Mouse (Mus musculus) common myeloid progenitor, adult 5-6 weeks (primary cell): ENCODE results near the gene Anapc4. TPM values are rescaled to one million over a fixed set of nuclear protein-coding genes. Genes with fewer than 3 reads are reported as not detected.
A peak's percentile ranks its signal among the peaks of the same experiment; 100 is the strongest.

Source experiments
- ATAC-seq: replicated peaks from 2 replicates; pipeline ENCODE4 v1.8.0; 2016; ENCODE audit warnings: low read depth, mild to moderate bottlenecking, moderate TSS enrichment, inconsistent platforms; ENCODE audit not compliant: poor library complexity, severe bottlenecking
- total RNA-seq: library from RNA; stranded (forward); fragments of 200-1000, 187-1606 nt; gene quantifications from 2 replicates; pipeline ENCODE4 v1.2.3, GENCODE M21; 2017

The Anapc4 gene
- 58.1 and 88.8 TPM in 2 replicates for total RNA-seq

DNA sequence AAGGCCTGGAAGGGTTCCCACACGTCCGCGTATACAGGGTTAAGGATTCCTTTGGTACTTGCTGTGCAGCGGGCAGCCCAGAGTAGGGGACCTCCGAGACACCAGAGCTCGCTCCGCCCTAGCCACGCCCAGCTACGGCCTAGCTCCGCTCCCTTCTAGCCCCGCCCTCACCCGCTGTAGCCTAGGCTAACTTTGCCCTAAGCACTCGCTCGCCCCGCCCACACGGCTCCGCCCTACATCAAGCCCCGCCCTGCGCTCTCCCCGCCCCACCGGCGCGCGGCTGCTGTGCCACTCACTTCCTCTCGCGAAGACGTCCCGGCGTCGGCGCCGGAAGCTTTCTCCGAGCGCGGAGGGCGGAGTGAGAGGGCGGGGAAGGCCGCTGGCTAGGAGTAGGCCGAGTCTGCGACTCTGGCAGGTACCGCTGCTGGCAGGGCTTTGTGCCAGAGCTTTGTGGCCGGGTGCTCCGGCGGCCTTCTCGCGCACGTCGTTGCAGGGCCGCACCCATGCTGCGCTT is at the start of gene Anapc4:
Gene Anapc4 (plus strand): TSS at position 252 of the 514 bp plus-strand sequence.
- ATAC-seq = peak; percentile 95

DNA sequence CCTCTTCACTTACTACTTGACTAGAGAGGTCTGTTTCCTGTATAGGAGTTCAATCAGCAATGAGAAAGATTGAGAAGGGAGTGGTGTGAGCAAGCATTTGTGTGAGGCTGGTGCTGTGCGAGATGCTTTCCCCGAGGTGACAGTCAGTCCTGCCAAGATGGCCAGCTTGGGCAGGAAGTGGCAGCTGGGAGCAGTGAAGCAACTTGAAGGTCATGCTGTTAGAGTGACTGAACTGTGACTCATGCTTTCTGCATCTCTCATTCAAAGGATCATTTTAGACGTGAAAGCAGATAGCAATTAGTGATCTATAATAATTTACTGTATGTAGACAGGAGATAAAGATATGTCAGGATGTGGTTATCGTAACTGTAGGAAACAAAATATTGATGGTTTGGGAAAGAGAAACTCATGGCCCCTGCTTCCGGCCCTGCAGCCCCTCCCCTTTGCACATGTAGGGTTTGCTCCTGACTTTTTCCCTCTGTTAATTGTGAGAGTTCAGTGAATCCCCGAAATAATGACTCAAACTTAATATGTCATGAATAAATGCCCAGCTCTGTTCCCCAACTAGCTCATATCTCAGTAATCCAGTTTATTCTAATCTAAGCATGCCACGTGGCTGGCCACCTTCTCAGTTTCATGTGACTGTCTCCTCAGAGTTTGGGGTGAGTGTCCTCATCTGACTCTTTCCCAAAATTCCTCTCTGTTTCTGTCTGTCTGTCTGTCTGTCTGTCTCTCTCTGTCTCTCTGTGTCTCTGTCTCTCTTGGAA is 47.1 kb upstream of the Anapc4 start:
- no peak for ATAC-seq

DNA sequence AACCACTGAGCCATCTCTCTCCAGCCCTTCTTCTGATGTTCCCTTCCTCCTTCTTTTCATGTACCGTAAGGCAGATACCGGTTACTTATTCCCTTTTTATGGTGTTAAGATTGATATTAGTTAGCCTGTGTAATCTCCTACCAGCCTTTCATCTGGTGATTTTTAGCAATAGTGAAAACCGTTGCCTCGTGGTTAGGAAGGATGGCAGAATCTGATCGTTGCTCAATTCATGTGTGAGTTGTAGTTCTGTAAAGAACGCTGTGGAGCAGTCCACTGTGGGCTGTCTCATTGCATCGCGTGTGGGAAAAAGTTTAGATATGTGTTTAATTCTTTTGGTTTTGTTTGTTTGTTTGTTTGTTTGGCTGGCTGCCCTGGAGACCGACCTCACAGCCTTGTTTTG is 40.6 kb upstream of the Anapc4 start:
- ATAC-seq = peak; percentile 47

DNA sequence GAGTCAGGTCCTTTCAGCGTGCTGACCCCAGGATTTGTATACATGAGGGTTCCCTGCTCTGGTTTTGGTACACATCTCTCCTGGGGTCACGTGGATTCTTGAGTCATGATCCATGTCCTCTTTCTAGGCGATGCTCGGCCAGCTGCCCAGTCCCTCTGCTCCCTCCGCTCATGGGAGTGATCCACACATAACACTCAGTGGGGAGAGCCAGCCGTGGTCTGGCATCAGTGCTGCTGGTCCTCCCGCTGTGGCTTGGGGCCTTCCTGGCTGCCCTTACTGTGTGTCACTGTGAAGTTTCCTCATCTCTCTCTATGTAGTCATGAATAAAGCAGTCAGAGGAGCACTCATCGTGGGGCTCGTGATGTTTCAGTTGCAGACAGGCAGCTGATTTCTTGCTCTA is 39.7 kb upstream of the Anapc4 start:
- no peak; the same call in 1 of the 2 replicates for ATAC-seq

DNA sequence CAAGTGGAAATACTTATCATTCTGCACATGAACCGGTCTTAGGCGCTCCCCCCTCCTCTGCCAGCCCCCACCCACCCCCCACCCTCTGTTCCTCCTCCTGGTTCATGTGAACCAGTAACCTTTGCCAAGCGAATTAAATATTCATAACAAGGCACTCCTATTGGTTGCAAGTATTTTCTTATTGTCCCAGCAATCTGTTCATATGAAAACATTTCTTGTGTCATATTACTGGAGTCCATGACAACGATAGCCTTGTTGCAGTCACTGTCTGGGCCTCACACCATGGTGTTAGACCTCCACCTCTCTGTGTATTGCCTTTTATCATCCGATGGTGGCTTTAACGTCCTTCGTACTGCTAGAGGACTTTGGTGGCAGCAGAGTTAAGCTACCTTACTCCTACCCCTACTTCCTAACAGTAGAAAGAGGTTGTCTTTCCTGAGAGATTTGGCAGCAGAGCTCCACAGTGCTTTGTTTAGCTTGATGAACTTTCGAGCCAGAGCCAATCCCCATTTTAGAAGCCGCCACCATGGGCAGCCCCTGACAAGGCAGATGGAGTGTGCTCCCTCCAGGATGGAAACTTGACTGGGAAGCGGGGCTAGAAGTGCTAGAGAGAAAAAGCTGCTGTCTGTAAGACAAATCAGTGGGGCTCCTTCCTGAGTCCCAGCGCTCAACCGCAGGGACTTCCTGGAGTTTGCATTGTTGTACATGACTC is 34.4 kb upstream of the Anapc4 start:
- ATAC-seq = no peak

DNA sequence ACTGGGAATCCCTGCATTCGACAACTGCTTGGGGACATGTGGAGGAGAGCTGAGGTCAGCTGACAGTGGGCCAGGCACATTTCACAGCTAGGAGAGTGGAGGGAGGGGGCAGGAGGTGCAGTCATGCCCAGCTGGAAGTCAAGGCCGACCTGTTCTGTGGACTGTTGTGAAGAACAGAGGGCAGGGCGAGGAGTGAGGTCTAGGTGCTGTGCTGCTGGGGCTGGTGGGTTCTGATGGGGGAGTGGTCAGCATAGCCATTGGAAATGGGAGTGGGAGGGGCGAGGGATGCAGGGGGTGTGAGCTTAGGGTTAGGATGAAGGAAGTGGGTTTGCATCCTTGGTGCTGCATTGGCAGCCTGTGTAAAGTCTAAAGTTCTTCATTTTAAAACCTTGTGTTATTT is 28.0 kb upstream of the Anapc4 start:
- no peak for ATAC-seq

DNA sequence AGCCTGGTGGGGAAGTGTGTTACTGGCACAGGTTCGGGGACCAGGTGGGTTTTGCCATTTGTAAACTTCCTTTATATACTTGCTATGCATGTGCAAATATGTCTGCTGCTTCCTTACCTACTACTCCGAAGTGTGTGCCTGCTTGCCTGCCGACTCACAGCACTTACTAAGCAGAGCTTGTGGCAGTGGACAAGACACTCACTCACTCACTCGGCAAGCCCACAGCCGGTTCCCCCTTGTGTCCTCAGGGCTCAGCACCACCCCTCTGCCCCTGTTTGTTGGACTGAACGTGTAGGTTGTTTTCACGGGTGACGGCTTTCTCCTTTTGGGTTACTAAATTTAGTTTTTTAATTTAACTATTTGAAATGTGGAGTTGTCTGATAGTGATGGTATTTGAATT is 27.5 kb upstream of the Anapc4 start:
- ATAC-seq = no peak

DNA sequence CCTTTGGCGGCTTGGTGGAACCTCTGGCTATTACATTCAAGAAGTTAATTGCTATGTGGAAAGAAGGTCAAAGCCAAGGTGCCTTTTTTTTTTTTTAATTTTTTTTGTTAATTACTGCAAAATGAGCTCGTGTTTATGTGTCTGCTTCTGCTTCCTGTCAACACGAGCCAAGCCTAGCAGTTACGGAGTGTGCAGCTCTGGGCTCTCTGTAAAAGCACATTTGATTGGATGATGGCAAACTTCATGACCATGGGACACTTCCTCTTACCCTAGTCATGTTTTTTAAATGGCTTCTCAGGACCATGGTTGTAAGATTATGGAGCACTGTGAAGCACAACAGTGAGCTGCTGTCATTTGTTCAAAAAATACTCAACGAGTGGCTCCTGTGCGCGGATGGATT is 26.8 kb upstream of the Anapc4 start:
- no peak for ATAC-seq

DNA sequence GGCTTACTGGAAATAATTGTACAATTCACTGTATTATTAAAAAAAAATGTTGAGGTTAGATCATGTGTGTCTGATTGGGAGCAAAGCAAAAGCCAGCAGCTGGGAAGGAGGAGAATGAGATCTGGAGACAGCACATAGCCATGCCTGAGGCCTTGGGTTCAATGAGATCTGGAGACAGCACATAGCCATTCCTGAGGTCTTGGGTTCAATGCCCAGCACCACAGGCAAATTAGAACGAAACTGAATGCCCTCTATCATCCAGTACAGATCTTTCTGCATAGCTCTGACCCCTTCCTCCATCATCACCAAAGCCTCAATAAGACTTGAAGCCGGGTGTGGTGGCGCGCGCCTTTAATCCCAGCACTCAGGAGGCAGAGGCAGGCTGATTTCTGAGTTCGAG is 23.4 kb upstream of the Anapc4 start:
- no peak for ATAC-seq

DNA sequence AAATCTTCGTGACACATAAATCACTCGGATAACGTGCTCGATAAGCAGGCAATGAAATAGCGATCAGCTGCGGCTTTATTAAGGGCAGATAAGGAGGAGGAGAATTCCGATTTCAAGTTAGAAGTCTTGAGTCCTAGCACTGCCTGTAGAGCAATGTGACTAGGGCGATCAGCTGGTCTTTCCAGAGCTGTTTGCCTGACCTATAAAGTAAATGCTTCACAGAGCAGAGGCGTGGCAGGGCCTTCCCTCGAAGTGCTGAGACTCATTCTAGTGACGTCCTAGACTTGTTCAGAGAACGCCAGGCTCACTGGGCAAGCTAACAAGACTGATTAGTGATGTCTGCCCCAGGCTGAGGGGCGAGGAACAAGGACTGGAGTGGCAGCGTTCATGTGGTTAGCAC is 22.8 kb upstream of the Anapc4 start:
- ATAC-seq = no peak

DNA sequence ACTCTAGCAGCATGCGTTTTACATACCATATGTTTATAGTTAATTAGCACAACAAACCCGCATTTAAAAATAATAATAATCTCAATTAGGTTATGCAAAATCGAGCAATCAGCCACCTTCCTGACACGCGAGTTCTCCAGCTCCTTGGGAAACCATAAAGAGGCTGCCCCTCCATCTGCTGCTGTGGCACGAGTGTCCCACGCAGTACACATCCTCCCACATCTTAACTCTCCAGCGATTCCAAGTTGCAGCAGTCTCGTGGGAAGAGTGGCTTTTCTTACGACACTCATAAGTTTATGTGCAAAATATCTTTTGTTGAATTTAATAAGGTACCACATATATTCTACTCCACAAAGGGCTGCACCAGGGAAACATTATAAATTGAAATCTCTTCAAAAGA is 21.4 kb upstream of the Anapc4 start:
- no peak for ATAC-seq

DNA sequence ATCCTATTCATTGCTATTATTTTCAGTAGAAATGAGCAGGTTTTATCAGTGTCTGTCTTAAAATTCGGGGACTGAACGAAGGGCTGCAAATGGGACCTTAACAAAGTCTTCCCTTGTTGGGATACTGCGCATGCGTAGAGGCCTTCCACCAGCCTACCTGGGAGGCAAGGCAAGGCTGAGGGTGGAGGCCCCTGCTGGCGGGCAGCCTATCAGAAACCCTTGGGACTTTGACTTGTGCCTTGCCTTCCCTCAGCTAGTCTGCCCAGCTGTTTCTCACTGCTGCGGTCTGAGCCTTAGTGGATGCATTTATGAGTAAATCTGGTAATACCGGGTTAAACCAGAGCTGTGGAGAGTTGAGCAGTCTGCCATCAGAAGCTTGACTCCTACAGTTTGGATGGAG is 20.5 kb upstream of the Anapc4 start:
- no peak for ATAC-seq

DNA sequence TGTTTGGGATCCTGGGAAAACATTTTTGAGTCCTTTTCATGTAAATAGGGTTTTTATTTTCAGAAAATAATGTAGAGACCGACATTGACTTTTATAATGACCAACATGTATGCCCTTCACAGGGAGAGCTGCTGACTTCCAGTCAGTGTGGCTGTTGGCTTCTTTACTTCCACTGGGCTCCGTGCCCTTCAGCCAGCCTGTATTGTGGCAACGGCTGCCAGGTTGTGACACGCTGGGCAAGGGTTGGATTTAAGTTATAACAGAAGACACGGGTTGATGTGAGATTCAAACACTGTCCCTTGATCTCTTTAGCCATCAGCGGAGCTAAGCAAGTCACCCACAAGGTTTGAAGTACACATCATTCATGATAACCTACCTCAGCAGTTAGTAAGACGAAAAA is 15.1 kb upstream of the Anapc4 start:
- ATAC-seq = no peak

DNA sequence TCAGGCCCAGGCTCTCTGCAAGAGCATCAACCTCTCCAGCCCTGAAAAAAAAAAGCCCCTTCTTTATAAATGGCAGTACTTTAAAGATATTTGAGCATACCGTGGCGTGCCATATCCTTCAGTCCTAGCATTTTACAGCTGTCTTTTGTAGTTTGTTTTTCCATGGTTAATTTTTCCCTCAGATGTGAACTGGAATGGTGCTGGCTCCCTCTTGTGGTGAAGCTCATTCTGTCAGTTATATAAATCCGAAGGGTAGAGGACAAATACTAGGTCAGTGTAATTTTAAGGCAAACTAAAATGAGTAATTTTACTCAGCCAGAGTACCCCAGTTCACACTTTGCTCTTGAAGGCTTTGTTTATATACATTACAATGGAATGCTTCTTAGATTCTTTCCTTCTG is 12.1 kb upstream of the Anapc4 start:
- peak; percentile 54 for ATAC-seq

DNA sequence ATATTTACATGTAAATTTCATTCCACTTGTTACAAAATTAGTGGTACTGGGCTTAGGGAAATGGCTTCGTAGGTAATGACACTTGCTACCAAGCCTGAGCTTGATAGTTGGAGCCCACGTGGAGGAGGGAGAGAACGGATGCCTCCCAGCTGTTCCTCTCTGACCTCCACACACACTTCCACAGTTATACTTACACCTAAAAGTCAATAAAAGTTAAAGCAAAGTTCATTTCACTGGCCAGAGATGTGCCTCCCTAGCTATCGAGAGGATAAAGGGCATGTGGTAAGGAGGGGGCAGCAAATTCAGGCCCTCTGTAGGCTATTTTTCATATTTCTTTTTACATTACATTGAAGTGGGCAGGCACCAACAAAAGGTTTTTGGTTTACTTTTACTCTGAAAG is 5.9 kb upstream of the Anapc4 start:
- ATAC-seq = no peak

DNA sequence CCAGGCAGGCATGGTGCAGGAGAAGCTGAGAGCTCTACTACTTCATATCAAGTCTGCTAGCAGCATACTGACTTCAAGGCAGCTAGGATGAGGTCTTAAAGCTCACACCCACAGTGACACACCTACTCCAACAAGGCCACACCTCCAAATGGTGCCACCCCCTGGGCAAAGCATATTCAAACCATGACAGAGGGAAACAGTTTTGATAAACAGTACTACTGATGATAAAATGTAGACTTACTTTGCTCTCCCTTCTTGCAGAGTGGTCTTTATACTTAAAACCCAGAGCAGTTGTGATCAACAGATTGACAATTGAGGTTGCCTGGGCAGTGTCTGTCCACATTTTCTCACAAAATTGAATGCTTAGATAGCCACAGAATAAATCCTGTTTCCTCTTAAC is 807 bp upstream of the Anapc4 start:
- peak; percentile 22 for ATAC-seq

DNA sequence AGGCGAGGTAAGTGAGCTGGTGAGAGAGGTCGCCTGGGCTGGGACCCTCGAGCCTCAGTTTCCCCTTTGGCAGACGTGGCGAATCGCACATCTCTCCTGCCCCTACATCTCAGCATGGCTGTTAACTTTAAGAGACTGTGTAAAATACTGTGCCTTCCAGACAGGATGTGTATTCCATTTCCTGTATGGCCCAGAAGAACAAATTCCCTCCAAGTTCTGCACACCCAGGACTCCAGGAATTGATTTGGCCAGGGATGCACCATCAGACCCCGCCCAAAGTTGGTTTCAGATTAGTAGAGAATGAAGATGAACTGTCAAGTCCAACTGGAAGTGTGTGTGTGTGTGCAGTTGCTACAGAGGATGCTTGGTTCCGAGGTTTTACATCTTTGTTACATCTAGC is 574 bp downstream of the Anapc4 start:
- no peak; the same call in 1 of the 2 replicates for ATAC-seq

DNA sequence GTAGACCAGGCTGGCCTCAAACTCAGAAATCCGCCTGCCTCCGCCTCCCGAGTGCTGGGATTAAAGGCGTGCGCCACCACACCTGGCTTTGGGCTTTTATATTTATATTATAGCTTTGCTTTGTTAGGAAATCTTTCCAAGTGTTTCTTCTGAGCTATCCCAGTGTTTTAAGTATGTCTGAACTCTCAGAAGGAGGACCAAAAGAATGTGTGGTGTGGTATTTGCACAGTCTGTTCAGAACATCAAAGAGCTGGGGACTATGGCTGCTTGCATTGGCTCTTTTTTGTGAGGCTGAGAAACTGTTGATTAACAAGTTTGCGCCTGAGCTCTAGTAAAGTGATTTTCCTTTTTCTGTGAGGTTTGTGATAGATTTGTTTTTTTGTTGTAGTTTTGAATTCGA is 10.5 kb downstream of the Anapc4 start:
- ATAC-seq = no peak

DNA sequence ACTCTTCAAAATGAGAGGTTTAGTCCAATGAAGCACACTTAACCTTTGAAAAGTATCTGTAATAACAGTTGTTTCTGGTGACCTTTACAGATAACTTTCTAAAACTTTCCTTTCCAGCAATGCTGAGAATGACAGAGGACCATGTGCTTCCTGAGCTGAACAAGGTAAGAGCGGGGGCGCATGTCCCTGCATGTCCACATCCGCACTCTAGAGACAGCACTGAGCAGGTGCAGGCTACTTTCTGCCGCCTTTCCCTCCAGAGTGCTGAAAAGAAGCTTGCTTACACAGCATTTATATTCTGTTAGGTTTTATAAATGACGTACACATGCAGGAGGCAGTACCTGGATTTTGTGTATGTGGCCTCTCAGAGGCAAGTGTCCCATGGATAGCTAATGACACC is 21.9 kb downstream of the Anapc4 start:
- no peak for ATAC-seq

DNA sequence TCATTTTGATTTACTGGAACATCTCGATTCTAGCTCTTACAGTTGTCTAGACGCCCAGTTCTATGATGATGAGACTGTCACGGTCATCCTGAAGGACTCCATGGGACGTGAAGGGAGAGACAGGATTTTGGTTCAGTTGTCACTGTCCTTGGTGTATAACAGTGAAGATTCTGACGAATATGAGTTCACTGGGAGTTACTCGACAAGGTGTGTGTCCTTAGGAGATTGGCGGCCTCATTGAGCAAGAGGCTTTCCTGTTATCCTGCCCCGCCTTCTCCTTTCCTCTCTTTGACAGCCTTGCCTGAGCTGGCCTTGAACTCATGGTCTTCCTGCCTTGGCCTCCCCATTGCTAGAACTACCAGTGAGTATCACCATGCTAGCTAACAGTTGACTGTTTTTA is 30.6 kb downstream of the Anapc4 start:
- no peak for ATAC-seq

DNA sequence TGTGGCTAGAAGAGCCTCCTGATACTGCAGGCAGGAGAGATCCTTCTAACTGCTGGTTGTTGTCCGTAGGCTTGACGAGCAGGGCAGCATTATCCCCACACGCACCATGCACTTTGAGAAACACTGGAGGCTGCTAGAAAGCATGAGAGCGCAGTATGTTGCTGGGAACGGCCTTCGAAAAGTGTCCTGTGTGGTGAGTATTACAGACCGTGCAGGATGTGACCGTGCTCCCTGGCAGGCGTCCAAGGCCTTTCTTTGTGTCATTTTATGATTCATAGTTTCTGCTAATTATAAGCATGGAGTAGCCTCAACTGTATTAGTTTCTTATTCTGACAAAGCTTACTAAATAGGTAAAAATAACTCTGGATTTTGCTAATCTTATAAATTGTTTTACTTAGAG is 32.0 kb downstream of the Anapc4 start:
- peak; percentile 88 for ATAC-seq
